Mouse (Mus musculus): ENCODE measurements around the gene Gid8.

The Gid8 gene

GRCm38 (mm10) chr2:180748904-180749303, 39.0 kb downstream of the Gid8 start:
- DNase-seq (ENCODE audit: low spot score) = no peak

DNA sequence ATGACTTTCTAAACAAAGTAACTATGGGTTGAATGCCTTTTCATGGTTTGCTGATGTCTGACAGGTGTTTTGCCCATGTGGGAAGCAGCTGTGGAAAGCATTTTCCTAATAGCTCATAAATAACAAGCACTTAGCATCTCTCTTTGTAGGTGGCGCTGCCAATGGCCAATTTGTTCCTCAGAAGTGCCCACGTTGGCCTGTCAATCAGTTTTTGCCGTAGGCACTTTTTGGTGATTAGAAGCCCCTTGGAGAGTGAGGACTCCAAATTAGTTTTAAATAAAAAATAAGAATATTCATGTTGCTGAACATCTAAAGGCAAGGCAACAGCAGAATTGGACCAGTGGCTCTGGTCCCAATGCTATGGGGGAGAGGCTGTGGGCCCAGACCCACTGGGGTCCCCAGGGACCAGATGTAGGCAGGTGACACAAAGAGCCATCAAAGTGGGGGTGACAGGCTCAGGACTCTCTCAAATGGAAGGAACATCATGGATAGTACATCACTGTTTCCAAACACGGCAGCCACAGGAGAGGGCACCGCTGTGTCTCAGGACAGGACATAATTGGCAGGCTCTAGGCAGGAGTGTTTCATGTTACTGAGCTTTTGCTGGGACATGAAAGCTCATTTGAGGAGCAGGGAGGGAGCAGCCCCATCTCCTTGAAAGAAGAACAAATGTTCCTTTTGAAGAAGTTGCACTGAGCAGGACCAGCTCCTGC, 45.2 kb downstream of the Gid8 start:
- DNase-seq (ENCODE audit: low spot score) = no peak

DNA sequence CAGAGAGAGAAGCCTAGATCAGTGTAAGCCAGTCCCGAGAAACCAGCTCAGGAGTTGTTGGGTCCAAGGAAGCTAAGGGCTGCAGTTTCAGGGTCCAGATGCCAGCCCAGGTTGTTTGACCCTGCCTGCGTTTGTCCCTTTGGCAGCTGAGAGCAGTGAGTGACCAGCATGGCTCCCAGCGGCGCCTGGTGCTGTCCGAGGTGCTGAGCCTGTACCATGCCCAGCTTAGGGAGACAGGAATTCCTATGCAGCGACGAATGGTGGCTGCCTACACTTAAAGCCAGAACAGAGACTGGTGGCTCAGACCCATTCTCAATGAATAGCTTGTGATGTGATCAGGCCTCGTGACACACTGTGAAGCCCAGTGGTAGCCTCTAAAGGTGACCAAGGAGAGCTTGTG, 46.0 kb downstream of the Gid8 start:
- peak; percentile 27 for DNase-seq (ENCODE audit: low spot score)

- DNase-seq (ENCODE audit: low spot score) = no peak
These were observed 46.9 kb downstream of the Gid8 start for GRCm38 (mm10) chr2:180756786-180757185.

DNA sequence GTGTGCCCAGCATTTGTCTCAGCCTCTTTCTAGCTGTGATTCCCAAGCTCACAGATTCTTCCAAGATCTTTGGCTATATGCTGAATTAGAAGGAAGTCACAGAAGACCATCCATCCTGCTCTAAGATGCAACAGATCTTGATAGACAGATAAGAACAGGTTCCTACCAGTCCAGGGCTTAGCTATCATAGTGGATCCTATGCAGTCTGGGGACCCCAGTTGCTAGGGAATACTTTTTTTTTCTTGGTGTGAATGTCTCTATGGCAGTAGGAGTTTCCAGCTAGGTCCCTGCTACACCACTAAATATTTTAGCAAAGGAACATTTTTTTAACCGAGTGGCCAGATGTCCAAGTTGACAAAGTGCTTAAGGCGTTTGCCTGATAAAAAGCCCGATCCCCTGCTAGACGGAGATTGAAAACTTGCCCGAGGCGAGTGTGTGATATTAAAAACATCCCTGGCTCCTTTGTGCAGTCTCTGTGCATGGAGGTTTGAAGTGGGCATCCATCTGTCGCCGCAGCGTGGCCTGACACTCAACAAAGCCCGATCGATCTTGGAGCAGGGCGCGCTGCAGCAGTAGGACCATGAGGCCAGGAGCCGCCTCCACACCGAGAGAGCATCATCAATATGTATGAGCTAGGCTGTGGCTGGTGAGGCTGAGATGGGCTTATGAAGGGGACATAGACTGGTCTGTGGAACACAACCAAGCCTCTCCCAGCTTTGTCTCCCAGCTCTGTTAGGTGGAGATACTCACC, 48.8 kb downstream of the Gid8 start:
- DNase-seq (ENCODE audit: low spot score) = no peak

- DNase-seq (ENCODE audit: low spot score) = no peak
These were observed 55.1 kb downstream of the Gid8 start for GRCm38 (mm10) chr2:180764986-180765385.

GRCm38 (mm10) chr2:180765713-180766112, 55.8 kb downstream of the Gid8 start:
- DNase-seq (ENCODE audit: low spot score) = no peak
